Mouse (Mus musculus) neural tube, embryonic 13.5 days (tissue): ENCODE measurements around the gene Cdk18. TPM values are rescaled to one million over a fixed set of nuclear protein-coding genes. Genes with fewer than 3 reads are reported as not detected.

ENCODE experiments used
- ATAC-seq: fragments of 200-750 bp; cut with Nextera tagmentation; 2 replicates; pipeline ENCODE4 v1.8.0; 2017; ENCODE audit warnings: low read depth, mild to moderate bottlenecking, moderate TSS enrichment, moderate library complexity
- H3K27ac ChIP-seq: fragments of 300-500 bp; sonication (generic); replicated peaks from 2 replicates; pipeline ENCODE4 v1.5.1; 2015; ENCODE audit warnings: moderate library complexity, mild to moderate bottlenecking, inconsistent platforms
- H3K27me3 ChIP-seq: fragments of 300-500 bp; sonication (generic); 2 replicates; pipeline ENCODE4 v1.6.1; 2015; ENCODE audit warnings: mild to moderate bottlenecking, inconsistent platforms
- H3K36me3 ChIP-seq: fragments of 300-500 bp; sonication (generic); 2 replicates; pipeline ENCODE4 v1.6.1; 2015; ENCODE audit warnings: mild to moderate bottlenecking, inconsistent platforms
- H3K4me1 ChIP-seq: fragments of 300-500 bp; sonication (generic); replicated peaks from 2 replicates; pipeline ENCODE4 v1.6.1; 2015; ENCODE audit warnings: inconsistent platforms
- H3K4me2 ChIP-seq: fragments of 300-500 bp; sonication (generic); 2 replicates; pipeline ENCODE4 v1.6.1; 2015; ENCODE audit warnings: inconsistent platforms, mild to moderate bottlenecking, moderate library complexity
- H3K4me3 ChIP-seq: fragments of 300-500 bp; sonication (generic); 2 replicates; pipeline ENCODE4 v1.5.1; 2015; ENCODE audit warnings: mild to moderate bottlenecking, inconsistent platforms
- H3K9ac ChIP-seq: fragments of 300-500 bp; sonication (generic); 2 replicates; pipeline ENCODE4 v1.6.1; 2015; ENCODE audit warnings: moderate library complexity, mild to moderate bottlenecking, inconsistent platforms
- H3K9me3 ChIP-seq: fragments of 300-500 bp; sonication (generic); 2 replicates; pipeline ENCODE4 v1.6.1; 2016; ENCODE audit warnings: inconsistent platforms
- WGBS: fragments of 180-500 bp; shearing (Covaris S2); methylation state at CpG from one replicate; pipeline ENCODE4 v1.1.7; 2015; 5-methylcytosine and 5-hydroxymethylcytosine counted together
- polyA plus RNA-seq: library from polyadenylated mRNA; unstranded; fragments of >200 nt; fragmentation: Nextera tagmentation; extraction: Ambion mirVana; gene quantifications from 2 replicates; pipeline ENCODE4 v1.2.1, GENCODE M21; 2015

Cdk18 gene
- polyA plus RNA-seq, 1 experiment from 2014 or later = 0.47 TPM

- no peaks in the 10 kb centered on the region for H3K9me3 ChIP-seq
- no peaks in the 10 kb centered on the region for H3K36me3 ChIP-seq
- H3K9ac ChIP-seq = no peak overlapping the region
- peaks cover 28% of the 10 kb centered on the region for H3K27me3 ChIP-seq
- WGBS = 85% methylated on average over 7 of the region's 7 CpGs
- H3K4me1 ChIP-seq = peaks cover 15% of the 10 kb centered on the region
- no peak overlapping the region for H3K4me2 ChIP-seq
- no peak for ATAC-seq
- no peak overlapping the region for H3K27ac ChIP-seq
- H3K4me3 ChIP-seq = no peak overlapping the region
These were observed 3.9 kb downstream of the Cdk18 start for GRCm38 (mm10) chr1:132135631-132136030.

GRCm38 (mm10) chr1:132128311-132128710 is 11.2 kb downstream of the Cdk18 start:
- 74% methylated on average over 7 of the region's 7 CpGs for WGBS
- H3K4me2 ChIP-seq = no peak overlapping the region
- H3K27me3 ChIP-seq = no peaks in the 10 kb centered on the region
- H3K36me3 ChIP-seq = no peaks in the 10 kb centered on the region
- no peak overlapping the region for H3K4me3 ChIP-seq
- no peaks in the 10 kb centered on the region for H3K9me3 ChIP-seq
- peaks cover 17% of the 10 kb centered on the region for H3K4me1 ChIP-seq
- ATAC-seq = no peak
- no peak overlapping the region for H3K9ac ChIP-seq
- no peak overlapping the region for H3K27ac ChIP-seq

- Histone ChIP-seq H3K9me3 (no peaks in the 10 kb centered on the region), H3K4me3 (no peak overlapping the region), H3K27me3 (no peaks in the 10 kb centered on the region), H3K27ac (no peak overlapping the region; the same call in 1 of the 2 replicates), H3K9ac (no peak overlapping the region), H3K4me2 (no peak overlapping the region), H3K36me3 (no peaks in the 10 kb centered on the region), H3K4me1 (peaks cover 20% of the 10 kb centered on the region)
- no peak for ATAC-seq
- 68% methylated on average over 6 of the region's 6 CpGs for WGBS
These were observed 13.6 kb downstream of the Cdk18 start for GRCm38 (mm10) chr1:132125803-132126405.

GRCm38 (mm10) chr1:132125249-132125648 is 14.2 kb downstream of the Cdk18 start:
- no peak overlapping the region for H3K4me2 ChIP-seq
- H3K36me3 ChIP-seq = no peaks in the 10 kb centered on the region
- no peak for ATAC-seq
- peaks cover 20% of the 10 kb centered on the region for H3K4me1 ChIP-seq
- H3K9ac ChIP-seq = no peak overlapping the region
- no peak overlapping the region for H3K4me3 ChIP-seq
- no peak overlapping the region; the same call in 1 of the 2 replicates for H3K27ac ChIP-seq
- H3K27me3 ChIP-seq = no peaks in the 10 kb centered on the region
- no peaks in the 10 kb centered on the region for H3K9me3 ChIP-seq
- 28% methylated on average over 4 of the region's 4 CpGs for WGBS

GRCm38 (mm10) chr1:132123420-132124014 is 16.0 kb downstream of the Cdk18 start:
- Histone ChIP-seq H3K36me3 (no peaks in the 10 kb centered on the region), H3K27me3 (no peaks in the 10 kb centered on the region), H3K4me3 (no peak overlapping the region), H3K9ac (0 out of 2 replicates have a peak overlapping the region, but pooled peaks have one; percentile 17), H3K9me3 (no peaks in the 10 kb centered on the region), H3K4me2 (no peak overlapping the region), H3K27ac (0 out of 2 replicates have a peak overlapping the region, but pooled peaks have one; percentile 13), H3K4me1 (peaks cover 20% of the 10 kb centered on the region)
- ATAC-seq = no peak
- 54% methylated on average over 9 of the region's 9 CpGs for WGBS

GRCm38 (mm10) chr1:132121895-132122294 is 17.6 kb downstream of the Cdk18 start:
- Histone ChIP-seq H3K9ac (no peak overlapping the region), H3K36me3 (no peaks in the 10 kb centered on the region), H3K27me3 (no peaks in the 10 kb centered on the region), H3K4me1 (peaks cover 20% of the 10 kb centered on the region), H3K9me3 (no peaks in the 10 kb centered on the region), H3K4me2 (no peak overlapping the region), H3K4me3 (no peak overlapping the region), H3K27ac (no peak overlapping the region)
- 80% methylated on average over 6 of the region's 6 CpGs for WGBS
- no peak for ATAC-seq

- Histone ChIP-seq H3K9ac (peak overlapping the region; percentile 0; the same call in 1 of the 2 replicates), H3K4me2 (no peak overlapping the region), H3K27me3 (no peaks in the 10 kb centered on the region), H3K4me1 (peaks cover 20% of the 10 kb centered on the region), H3K36me3 (no peaks in the 10 kb centered on the region), H3K9me3 (no peaks in the 10 kb centered on the region), H3K4me3 (no peak overlapping the region), H3K27ac (no peak overlapping the region)
- 23% methylated on average over 6 of the region's 6 CpGs for WGBS
- peak; percentile 64 for ATAC-seq
These were observed 18.2 kb downstream of the Cdk18 start for GRCm38 (mm10) chr1:132121236-132121635.

- ATAC-seq = no peak
- WGBS = 35% methylated on average over 18 of the region's 18 CpGs
- Histone ChIP-seq H3K4me2 (0 out of 2 replicates have a peak overlapping the region, but pooled peaks have one; percentile 2), H3K27ac (no peak overlapping the region), H3K4me3 (no peak overlapping the region), H3K4me1 (no peaks in the 10 kb centered on the region; the same call in none of the 2 replicates), H3K9me3 (no peaks in the 10 kb centered on the region), H3K9ac (no peak overlapping the region), H3K27me3 (no peaks in the 10 kb centered on the region), H3K36me3 (no peaks in the 10 kb centered on the region)
These were observed 22.9 kb downstream of the Cdk18 start for GRCm38 (mm10) chr1:132116606-132117005.

- ATAC-seq = no peak
- no peak overlapping the region for H3K4me2 ChIP-seq
- no peaks in the 10 kb centered on the region for H3K36me3 ChIP-seq
- 56% methylated on average over 3 of the region's 3 CpGs for WGBS
- no peak overlapping the region for H3K4me3 ChIP-seq
- H3K9me3 ChIP-seq = no peaks in the 10 kb centered on the region
- H3K27me3 ChIP-seq = no peaks in the 10 kb centered on the region
- no peak overlapping the region for H3K27ac ChIP-seq
- no peaks in the 10 kb centered on the region; the same call in 1 of the 2 replicates for H3K4me1 ChIP-seq
- no peak overlapping the region for H3K9ac ChIP-seq
These were observed 26.4 kb downstream of the Cdk18 start for GRCm38 (mm10) chr1:132113098-132113497.

- no peaks in the 10 kb centered on the region for H3K9me3 ChIP-seq
- H3K4me3 ChIP-seq = no peak overlapping the region
- no peak overlapping the region for H3K9ac ChIP-seq
- no peak overlapping the region for H3K4me2 ChIP-seq
- ATAC-seq = no peak
- no peaks in the 10 kb centered on the region for H3K36me3 ChIP-seq
- no peak overlapping the region for H3K27ac ChIP-seq
- H3K27me3 ChIP-seq = no peaks in the 10 kb centered on the region
- WGBS = 84% methylated on average over 8 of the region's 8 CpGs
- H3K4me1 ChIP-seq = no peaks in the 10 kb centered on the region; the same call in 1 of the 2 replicates
These were observed 27.1 kb downstream of the Cdk18 start for GRCm38 (mm10) chr1:132112426-132112825.

GRCm38 (mm10) chr1:132111411-132111810 is 28.1 kb downstream of the Cdk18 start:
- Histone ChIP-seq H3K4me3 (no peak overlapping the region), H3K4me2 (no peak overlapping the region), H3K27ac (no peak overlapping the region), H3K9me3 (no peaks in the 10 kb centered on the region), H3K36me3 (no peaks in the 10 kb centered on the region), H3K9ac (no peak overlapping the region), H3K4me1 (no peaks in the 10 kb centered on the region), H3K27me3 (no peaks in the 10 kb centered on the region)
- ATAC-seq = no peak
- WGBS = 67% methylated on average over 1 of the region's 1 CpGs

- 78% methylated on average over 2 of the region's 2 CpGs for WGBS
- no peaks in the 10 kb centered on the region for H3K9me3 ChIP-seq
- H3K4me2 ChIP-seq = no peak overlapping the region
- H3K36me3 ChIP-seq = no peaks in the 10 kb centered on the region
- no peak overlapping the region for H3K9ac ChIP-seq
- H3K4me3 ChIP-seq = no peak overlapping the region
- H3K27ac ChIP-seq = no peak overlapping the region
- no peaks in the 10 kb centered on the region for H3K27me3 ChIP-seq
- ATAC-seq = no peak
- H3K4me1 ChIP-seq = no peaks in the 10 kb centered on the region
These were observed 30.1 kb downstream of the Cdk18 start for GRCm38 (mm10) chr1:132109368-132109767.
